Mouse (Mus musculus) forebrain, postnatal 0 days (tissue): ENCODE data around the gene Ppp1r9b. TPM values are rescaled to one million over a fixed set of nuclear protein-coding genes. Genes with fewer than 3 reads are reported as not detected.

Experiments used
- ATAC-seq: fragments of 200-750 bp; cut with Nextera tagmentation; 2 replicates; pipeline ENCODE4 v1.8.0; 2017; ENCODE audit warnings: mild to moderate bottlenecking, moderate library complexity
- DNase-seq: peaks from one replicate; pipeline ENCODE4 v3.0.0-alpha.2; 2015
- H3K27ac ChIP-seq: fragments of 300-500 bp; sonication (generic); 2 replicates; pipeline ENCODE4 v1.5.1; 2014; ENCODE audit warnings: low read depth, mild to moderate bottlenecking, antibody characterized with exemption, low read length, moderate library complexity, mixed read lengths
- H3K27me3 ChIP-seq: fragments of 300-500 bp; sonication (generic); 2 replicates; pipeline ENCODE4 v1.6.1; 2014; ENCODE audit warnings: mild to moderate bottlenecking, low read length, mixed read lengths; ENCODE audit not compliant: insufficient read depth
- H3K36me3 ChIP-seq: fragments of 300-500 bp; sonication (generic); 2 replicates; pipeline ENCODE4 v1.6.1; 2014; ENCODE audit warnings: mild to moderate bottlenecking, moderate library complexity; ENCODE audit not compliant: insufficient read depth
- H3K4me1 ChIP-seq: fragments of 300-500 bp; sonication (generic); 2 replicates; pipeline ENCODE4 v1.6.1; 2014; ENCODE audit warnings: antibody characterized with exemption; ENCODE audit not compliant: insufficient read depth
- H3K4me2 ChIP-seq: fragments of 300-500 bp; sonication (generic); 2 replicates; pipeline ENCODE4 v1.6.1; 2014; ENCODE audit warnings: low read depth, mild to moderate bottlenecking, moderate library complexity
- H3K4me3 ChIP-seq: fragments of 300-500 bp; sonication (generic); 2 replicates; pipeline ENCODE4 v1.5.1; 2014; ENCODE audit warnings: low read depth, low read length, mixed read lengths
- H3K9ac ChIP-seq: fragments of 300-500 bp; sonication (generic); 2 replicates; pipeline ENCODE4 v1.6.1; 2014; ENCODE audit warnings: mild to moderate bottlenecking
- H3K9me3 ChIP-seq: fragments of 300-500 bp; sonication (generic); 2 replicates; pipeline ENCODE4 v1.6.1; 2016; ENCODE audit warnings: low read length
- CTCF ChIP-seq: sonication (generic); IDR thresholded peaks from 2 replicates; pipeline ENCODE4 v1.5.1; 2016; ENCODE audit warnings: antibody characterized with exemption, control low read depth, low read depth
- whole genome bisulfite sequencing: fragments of 180-500 bp; shearing (Covaris S2); extraction: QIAGEN DNeasy Blood & Tissue Kit; methylation state at CpG from one replicate; pipeline ENCODE4 v1.1.7; 2014; 5-methylcytosine and 5-hydroxymethylcytosine counted together
- polyA plus RNA-seq: library from polyadenylated mRNA; unstranded; fragments of >200 nt; fragmentation: Nextera tagmentation; extraction: Ambion mirVana; gene quantifications from 2 replicates; pipeline ENCODE4 v1.2.1, GENCODE M21; 2015
- total RNA-seq: library from RNA; depleted of rRNA; stranded (reverse); fragments of >200 nt; gene quantifications from 2 replicates; pipeline ENCODE4 v1.2.3, GENCODE M21; 2014; rRNA removed

Ppp1r9b gene
- total and polyA plus RNA-seq, 2 experiments from 2014 or later = 22.3 to 202 TPM

DNA sequence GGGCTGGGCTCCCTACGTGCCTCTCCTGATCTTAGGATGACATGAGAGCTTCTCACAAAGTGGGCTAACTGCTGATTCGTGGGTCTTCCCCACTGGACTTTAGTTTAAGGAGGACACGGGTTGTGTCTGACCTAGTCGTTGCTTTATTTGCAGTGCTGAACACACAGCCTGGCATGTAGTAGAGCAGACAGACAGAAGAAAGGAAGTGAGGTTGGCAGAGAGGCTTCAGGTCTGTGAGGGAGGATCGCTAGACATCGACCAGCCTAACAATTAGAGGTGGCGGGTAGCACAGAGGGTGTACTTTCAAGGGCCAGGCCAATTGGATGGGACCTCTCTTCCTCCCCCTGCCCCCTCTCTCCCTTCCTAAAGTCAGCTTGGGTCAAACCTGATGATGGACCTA lies 52.8 kb downstream of the Ppp1r9b start:
- Histone ChIP-seq H3K27ac (no peak overlapping the region), H3K4me2 (no peak overlapping the region), H3K9ac (no peak overlapping the region), H3K4me1 (peaks cover 11% of the 10 kb centered on the region; the same call in 1 of the 2 replicates), H3K4me3 (no peak overlapping the region), H3K27me3 (no peaks in the 10 kb centered on the region), H3K36me3 (0 out of 2 replicates have a peak, but pooled peaks cover 4% of the 10 kb centered on the region), H3K9me3 (no peaks in the 10 kb centered on the region)
- no peak for DNase-seq
- 63% methylated on average over 7 of the region's 7 CpGs for WGBS
- no peak for ATAC-seq
- TF ChIP-seq CTCF = no peak

DNA sequence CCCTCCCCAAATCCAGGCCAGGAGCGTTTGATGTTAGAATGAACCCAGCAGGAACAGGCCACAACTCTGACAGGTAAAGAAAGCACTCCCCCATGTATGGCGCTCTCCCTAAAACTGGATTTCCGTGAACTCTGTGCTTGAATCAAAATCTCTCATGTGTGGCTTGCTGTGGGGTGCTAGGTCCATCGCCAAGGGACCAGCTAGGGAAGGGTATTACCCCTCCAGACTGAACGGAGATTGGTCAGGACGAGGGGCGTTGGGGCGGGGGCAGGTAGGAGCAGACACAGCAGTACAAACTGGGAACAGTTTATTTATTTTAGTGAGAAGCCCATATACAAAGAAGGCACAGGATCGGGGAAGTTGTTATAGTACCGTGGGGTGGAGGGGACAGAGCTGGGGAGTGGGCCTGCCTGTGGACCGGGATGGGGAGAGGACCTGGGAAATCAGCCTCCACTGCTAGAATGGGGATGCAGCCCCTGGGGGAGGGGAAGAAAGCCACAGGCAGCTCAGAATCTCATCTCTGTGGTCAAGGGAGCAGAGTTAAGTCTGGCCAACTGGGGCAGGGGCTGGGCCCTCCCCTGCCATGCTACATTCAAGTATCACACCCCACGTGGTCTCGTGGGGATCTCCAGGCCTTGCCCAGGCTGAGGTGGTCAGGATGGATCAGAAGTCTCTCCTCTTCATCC lies 53.5 kb downstream of the Ppp1r9b start:
- ATAC-seq (no peak), DNase-seq (no peak)
- 56% methylated on average over 13 of the region's 13 CpGs for WGBS
- Histone ChIP-seq H3K9me3 (no peaks in the 10 kb centered on the region), H3K4me2 (no peak overlapping the region), H3K9ac (no peak overlapping the region), H3K4me1 (peaks cover 11% of the 10 kb centered on the region; the same call in 1 of the 2 replicates), H3K36me3 (0 out of 2 replicates have a peak, but pooled peaks cover 4% of the 10 kb centered on the region), H3K27me3 (no peaks in the 10 kb centered on the region), H3K27ac (no peak overlapping the region), H3K4me3 (no peak overlapping the region)
- TF ChIP-seq CTCF = no peak

DNA sequence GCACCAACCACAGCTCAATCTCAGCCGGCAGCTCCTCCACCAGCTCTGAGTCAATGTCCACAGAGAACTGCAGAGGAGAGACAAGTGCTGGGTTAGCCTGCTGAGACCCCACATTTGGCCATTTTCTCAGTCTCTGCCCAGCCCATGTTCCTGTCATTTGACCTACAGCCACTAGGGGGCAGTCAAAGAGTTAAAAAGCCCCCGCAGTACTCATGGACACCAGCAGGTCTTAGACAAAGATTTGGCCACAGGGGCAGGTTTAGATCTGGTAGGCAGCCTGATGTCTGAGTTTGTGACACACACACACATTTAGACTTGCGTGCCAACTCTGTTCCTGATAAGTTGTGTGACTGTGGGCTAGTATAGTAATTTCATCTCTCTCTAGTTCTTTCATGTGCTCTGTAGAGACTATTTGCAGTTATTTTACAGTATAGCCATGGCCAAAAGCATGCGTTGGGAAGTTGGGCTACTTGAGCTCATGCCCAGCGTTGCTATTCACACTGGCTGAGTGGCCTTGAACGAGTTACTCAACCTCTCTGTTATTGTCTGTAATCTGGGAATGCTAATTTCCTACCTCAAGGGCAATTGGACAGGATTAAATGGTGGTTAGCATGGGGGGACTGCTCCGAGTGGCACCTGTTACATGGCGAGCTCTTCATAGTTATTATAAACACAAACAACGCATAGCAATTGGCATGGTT lies 56.3 kb downstream of the Ppp1r9b start:
- no peak overlapping the region for H3K4me3 ChIP-seq
- peak; percentile 95 for TF ChIP-seq CTCF
- ATAC-seq = peak; percentile 71
- H3K27ac ChIP-seq = no peak overlapping the region
- H3K36me3 ChIP-seq = peaks cover 11% of the 10 kb centered on the region; the same call in 1 of the 2 replicates
- DNase-seq = peak; percentile 76
- no peaks in the 10 kb centered on the region for H3K4me1 ChIP-seq
- H3K4me2 ChIP-seq = no peak overlapping the region
- no peaks in the 10 kb centered on the region for H3K27me3 ChIP-seq
- H3K9me3 ChIP-seq = no peaks in the 10 kb centered on the region
- 49% methylated on average over 9 of the region's 9 CpGs for WGBS
- H3K9ac ChIP-seq = no peak overlapping the region

DNA sequence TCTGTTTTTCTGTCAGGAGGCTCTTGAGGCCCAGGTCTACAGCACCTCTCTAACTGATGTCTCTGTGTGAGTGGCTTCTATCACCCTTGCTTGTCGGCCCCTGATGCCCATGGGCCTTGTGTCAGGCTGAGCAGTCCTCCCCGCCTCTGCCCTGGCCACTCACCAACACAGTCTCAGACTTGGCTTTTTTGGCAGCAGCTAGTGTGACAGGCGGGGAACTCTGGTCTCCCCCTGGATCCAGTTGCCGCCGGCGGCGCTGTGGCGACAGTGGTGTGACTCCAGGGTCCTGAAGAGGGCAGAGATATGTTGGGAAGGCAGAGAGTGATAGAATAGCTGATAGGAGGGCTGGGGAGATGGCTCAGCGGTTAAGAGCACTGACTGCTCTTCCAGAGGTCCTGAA lies 62.2 kb downstream of the Ppp1r9b start:
- no peak overlapping the region for H3K27ac ChIP-seq
- DNase-seq (no peak), ATAC-seq (no peak)
- no peak overlapping the region for H3K9ac ChIP-seq
- TF ChIP-seq CTCF = no peak
- 78% methylated on average over 9 of the region's 9 CpGs for WGBS
- H3K9me3 ChIP-seq = no peaks in the 10 kb centered on the region
- H3K4me3 ChIP-seq = no peak overlapping the region
- no peaks in the 10 kb centered on the region for H3K4me1 ChIP-seq
- H3K4me2 ChIP-seq = no peak overlapping the region
- H3K36me3 ChIP-seq = peaks cover 18% of the 10 kb centered on the region; the same call in 1 of the 2 replicates
- no peaks in the 10 kb centered on the region for H3K27me3 ChIP-seq

Other genes starting within 250 kb of the Ppp1r9b start
- gene Cdc34b, start 249.3 kb upstream of the Ppp1r9b start, total RNA-seq = 0.23 TPM in 1 of 2 replicates, not detected in the other
- not detected in 2 replicates for gene Cdc34b, start 249.3 kb upstream of the Ppp1r9b start, polyA plus RNA-seq
- gene Tmem92, start 208.3 kb upstream of the Ppp1r9b start, total RNA-seq = not detected in 2 replicates
- 0.07 TPM in 1 of 2 replicates, not detected in the other for gene Tmem92, start 208.3 kb upstream of the Ppp1r9b start, polyA plus RNA-seq
- gene Col1a1, start 54.8 kb upstream of the Ppp1r9b start, total RNA-seq = 26.5 and 177 TPM in 2 replicates
- gene Col1a1, start 54.8 kb upstream of the Ppp1r9b start, polyA plus RNA-seq = 33.2 and 43.3 TPM in 2 replicates
- not detected in 2 replicates for gene Hils1, start 23.4 kb upstream of the Ppp1r9b start, total RNA-seq
- not detected in 2 replicates for gene Hils1, start 23.4 kb upstream of the Ppp1r9b start, polyA plus RNA-seq
- gene Sgca, start 14.7 kb upstream of the Ppp1r9b start, total RNA-seq = 0.15 TPM in 1 of 2 replicates, not detected in the other
- gene Sgca, start 14.7 kb upstream of the Ppp1r9b start, polyA plus RNA-seq = 0.09 and 0.13 TPM in 2 replicates
- 145 and 150 TPM in 2 replicates for gene Samd14, start 18.8 kb downstream of the Ppp1r9b start, total RNA-seq
- gene Samd14, start 18.8 kb downstream of the Ppp1r9b start, polyA plus RNA-seq = 113 and 130 TPM in 2 replicates
- gene Pdk2, start 50.3 kb downstream of the Ppp1r9b start, total RNA-seq = 6.9 and 10.2 TPM in 2 replicates
- gene Pdk2, start 50.3 kb downstream of the Ppp1r9b start, polyA plus RNA-seq = 31.9 and 38.1 TPM in 2 replicates
- 12.3 and 23.5 TPM in 2 replicates for gene Itga3, start 85.8 kb downstream of the Ppp1r9b start, total RNA-seq
- gene Itga3, start 85.8 kb downstream of the Ppp1r9b start, polyA plus RNA-seq = 5.2 and 7.4 TPM in 2 replicates
- 0.14 TPM in 1 of 2 replicates, not detected in the other for gene Dlx3, start 129.1 kb downstream of the Ppp1r9b start, total RNA-seq
- gene Dlx3, start 129.1 kb downstream of the Ppp1r9b start, polyA plus RNA-seq = not detected in 2 replicates
- gene Dlx4, start 155.2 kb downstream of the Ppp1r9b start, total RNA-seq = 0.15 TPM in 1 of 2 replicates, not detected in the other
- 0.49 and 0.82 TPM in 2 replicates for gene Dlx4, start 155.2 kb downstream of the Ppp1r9b start, polyA plus RNA-seq